Mouse (Mus musculus): ENCODE results near the gene Pnpla1. TPM values are rescaled to one million over a fixed set of nuclear protein-coding genes. Genes with fewer than 3 reads are reported as not detected.

Pnpla1 gene
- total RNA-seq, 2 experiments from 2014 or later: 0.22 to 0.42 TPM

DNA sequence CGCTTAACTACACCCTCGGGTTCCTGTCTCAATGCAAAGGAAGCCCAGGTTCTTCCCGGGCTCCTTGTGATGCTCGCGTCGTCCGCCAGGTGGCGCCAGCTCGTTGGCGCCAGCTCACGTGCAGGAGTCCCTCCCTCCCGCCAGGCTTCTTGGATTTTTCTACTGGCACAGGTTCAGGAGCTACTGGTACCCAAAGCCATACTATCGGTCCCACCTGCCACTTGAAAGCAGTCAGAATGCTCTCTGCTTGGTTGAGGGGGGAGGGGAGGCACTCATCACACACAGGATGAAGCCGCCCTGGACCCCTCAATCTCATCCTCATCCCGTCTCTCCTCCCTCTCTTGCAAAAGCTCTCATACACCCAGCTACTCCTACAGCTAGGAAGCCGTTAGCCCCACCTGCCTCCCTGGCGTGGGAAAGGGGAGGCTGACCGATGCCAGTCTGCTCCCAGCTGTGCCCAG, 21.8 kb downstream of the Pnpla1 start:
- intact Hi-C loops (cut with DNase I): loop anchor here (5.0 kb wide), 1 partner anchor 47 kb away; no protein-coding TSS in a partner anchor
- DNase-seq: peak; percentile 86

DNA sequence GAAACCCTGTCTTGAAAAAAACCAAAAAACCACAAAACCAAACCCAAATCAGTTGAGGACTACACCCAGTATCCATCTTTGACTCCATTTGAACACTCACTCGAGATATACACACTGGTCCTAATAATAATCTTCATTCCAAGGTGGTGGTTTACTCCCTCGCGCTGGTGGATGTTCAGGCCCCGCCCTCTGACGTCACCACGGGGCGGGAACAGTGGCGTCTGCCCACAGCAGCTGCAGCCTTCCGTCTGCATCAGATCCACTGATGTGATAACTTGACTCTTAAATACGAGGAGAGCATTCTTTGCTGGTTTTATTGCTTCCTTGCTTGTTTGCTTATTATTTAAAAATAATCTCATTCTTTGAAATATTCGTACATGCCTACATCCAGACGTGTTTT, 24.1 kb downstream of the Pnpla1 start:
- peak; percentile 67 for DNase-seq
- intact Hi-C loops (cut with DNase I): loop anchor here (5.0 kb wide), 1 partner anchor 45 kb away; no protein-coding TSS in a partner anchor

DNA sequence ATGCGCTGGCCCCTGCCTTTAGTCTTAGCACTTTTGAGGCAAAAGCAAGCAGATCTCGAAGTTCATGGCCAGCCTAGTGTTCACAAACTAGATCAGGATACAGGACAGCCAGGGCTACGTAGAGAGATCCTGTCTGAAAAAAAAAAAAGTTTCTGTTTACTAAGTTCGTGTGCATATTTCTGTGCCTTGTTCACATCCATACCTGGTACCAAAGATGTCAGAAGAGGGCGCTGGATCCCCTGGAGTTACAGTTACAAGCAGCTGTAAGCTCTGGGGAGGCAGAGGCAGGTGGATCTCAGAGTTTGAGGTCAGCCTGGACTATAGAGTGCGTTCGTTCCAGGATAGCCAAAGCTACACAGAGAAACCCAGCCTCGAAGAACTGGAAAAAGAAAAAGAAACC, 24.6 kb downstream of the Pnpla1 start:
- DNase-seq: no peak
- intact Hi-C loops (cut with DNase I): loop anchor here (5.0 kb wide), 1 partner anchor 44 kb away; no protein-coding TSS in a partner anchor

DNA sequence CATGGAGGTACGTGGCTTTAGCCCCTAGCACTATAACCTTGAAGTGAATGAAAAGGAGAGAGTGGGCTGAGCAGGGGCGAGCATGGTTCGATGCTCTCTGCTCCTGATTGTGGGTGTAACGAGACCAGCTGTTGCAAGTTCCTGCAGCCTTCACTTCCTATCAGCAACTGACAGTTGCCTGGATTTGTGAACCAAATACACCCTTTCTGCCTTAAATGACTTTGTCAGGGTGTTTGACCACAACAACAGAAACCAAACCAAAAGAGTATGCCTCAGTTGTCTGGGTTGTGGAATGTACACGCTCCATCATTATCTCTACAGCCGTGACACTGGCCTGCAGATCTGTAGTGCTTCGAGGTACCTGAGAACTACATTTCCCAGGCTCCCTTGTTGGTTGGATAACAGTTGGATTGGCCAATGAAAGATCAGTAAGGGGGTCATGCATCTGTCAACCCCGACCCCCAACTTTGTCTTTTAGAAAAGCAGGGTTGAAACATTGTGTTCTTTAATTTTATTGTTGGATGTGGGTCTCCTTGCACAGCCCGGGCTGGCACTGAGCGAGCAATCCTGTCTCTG, 25.8 kb downstream of the Pnpla1 start:
- intact Hi-C loops (cut with DNase I): loop anchor here (5.0 kb wide), 1 partner anchor 43 kb away; no protein-coding TSS in a partner anchor
- no peak for DNase-seq

DNA sequence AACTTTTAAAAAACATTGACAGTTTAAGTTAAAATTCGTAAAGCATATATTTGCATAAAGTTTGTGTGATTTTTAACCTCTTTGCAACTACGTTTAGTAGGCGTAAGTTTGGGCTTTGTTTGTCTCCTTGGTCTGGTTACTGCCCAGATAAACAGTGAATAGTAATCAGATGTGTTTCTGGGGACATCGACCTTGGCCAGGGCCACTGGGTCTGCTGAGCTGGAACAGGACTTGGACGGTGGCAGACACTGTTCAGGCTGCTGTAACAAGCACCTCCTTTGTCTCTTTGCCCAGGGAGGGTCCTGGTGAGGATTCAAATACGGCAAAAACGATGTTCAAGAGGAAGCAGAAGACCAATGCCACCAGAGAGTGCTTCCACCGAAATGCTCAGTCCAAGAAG, 27.0 kb downstream of the Pnpla1 start:
- intact Hi-C loops (cut with DNase I): no loop called here
- no peak for DNase-seq

DNA sequence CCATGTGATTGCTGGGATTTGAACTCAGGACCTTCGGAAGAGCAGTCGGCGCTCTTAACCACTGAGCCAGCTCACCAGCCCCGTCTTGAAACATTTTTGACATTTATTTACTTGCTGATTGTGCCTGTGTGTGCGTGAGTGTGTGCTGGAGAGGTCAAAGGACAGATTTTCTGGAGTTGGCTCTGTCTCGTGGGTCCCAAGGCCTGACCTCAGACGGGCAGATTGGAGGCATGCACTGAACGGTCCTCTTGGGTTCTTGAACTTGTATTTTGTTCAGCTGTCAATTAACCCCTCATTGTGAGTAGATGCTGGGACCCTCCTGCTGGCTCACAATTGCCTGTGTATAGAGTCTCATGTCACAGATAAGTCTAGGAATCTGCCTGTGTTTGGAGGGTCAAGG, 28.1 kb downstream of the Pnpla1 start:
- no peak for DNase-seq
- intact Hi-C loops (cut with DNase I): no loop called here

DNA sequence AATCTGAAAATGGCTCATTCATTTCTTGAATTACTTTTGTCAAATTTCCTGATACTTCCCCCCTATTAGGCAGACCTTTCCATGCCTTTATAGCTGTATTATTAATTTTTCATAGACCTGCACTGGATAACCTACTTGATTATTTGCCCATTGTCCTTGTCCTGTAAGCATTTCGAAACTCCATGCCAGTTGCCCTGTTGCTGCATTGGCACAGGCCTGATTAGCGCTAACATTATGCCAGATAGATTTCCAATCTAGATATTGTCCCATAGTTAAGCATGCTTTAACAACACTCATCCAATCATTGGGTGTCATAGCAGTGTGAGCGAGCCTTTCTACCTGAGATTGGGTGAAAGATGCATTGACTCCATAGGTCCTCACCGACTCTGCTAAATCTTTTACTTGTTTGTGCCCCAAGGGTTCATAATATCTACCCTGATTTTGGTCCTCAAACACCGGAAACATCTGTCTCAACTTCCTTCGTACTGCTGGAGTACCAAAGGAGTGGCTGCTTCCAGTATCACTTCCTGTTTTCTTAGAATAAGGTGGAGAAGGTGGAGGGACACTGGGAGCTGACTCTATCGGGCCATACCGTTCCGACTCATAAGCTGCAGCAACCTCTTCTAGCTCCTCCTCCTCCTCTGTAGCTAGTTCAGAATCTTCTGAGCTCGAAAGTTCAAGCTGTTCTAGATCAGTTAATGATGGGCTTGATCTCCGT, 36.0 kb downstream of the Pnpla1 start:
- no peak for DNase-seq
- intact Hi-C loops (cut with DNase I): no loop called here

DNA sequence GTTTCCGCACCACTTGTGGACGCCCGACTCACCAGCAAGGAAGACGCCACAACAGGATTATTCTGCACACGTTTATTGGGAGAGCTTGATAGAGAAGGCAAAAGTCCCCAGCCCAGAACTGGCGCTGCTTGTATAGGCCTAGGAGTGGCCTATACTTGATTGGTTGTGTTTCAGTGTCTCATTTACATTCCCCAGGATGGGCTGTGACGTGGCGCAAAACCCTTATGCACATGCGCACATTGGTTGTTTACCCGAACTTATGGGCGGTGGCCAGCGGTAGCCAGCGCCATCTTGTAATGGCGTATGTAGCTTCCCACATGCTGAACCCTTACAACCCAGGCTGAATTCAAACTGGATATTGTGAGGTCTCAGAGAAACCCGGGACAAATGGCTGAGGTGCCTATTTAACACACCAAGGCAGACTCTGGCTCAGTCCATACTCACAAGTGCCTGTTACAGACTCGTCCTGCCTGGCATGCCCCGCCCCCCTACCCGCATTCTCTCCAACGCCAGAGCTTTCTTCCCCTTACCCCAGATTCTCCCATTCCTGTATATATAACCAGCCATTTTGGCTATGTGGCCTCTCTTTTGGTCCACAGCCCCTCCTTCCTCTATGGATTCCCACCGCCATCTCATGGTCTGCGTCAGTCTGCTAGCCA, 37.1 kb downstream of the Pnpla1 start:
- DNase-seq: no peak
- intact Hi-C loops (cut with DNase I): no loop called here

DNA sequence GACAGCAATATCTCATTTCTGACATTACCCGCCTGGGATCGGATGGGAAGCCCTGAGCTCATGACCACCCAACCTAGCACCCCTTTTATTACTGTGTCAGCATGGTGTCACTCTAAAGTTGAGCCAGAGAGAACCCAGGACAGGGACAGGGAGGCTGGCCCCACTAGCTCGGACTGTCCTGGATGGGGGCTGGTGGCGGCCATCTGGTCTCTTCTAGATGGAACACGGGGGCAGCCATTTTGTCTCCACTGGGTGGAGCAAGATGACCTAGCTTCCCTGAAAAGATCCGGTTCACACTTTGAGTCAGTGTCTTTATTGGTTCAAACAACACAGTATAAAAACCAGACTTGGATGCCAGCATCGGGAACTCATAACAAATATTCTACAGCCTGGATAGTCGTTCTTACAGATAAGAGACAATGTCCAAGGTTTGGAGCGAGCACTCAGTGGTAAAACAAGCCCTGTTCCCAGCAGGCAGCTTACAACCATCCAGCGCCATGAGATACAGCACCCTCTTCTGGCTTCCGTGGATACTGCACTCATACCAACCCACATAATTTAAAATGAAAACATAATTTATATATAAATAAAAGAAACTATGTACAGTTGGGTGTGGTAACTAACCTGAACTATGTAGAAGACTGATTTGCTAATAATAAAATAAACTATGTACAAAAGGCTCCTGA, 38.0 kb downstream of the Pnpla1 start:
- intact Hi-C loops (cut with DNase I): no loop called here
- DNase-seq: no peak

DNA sequence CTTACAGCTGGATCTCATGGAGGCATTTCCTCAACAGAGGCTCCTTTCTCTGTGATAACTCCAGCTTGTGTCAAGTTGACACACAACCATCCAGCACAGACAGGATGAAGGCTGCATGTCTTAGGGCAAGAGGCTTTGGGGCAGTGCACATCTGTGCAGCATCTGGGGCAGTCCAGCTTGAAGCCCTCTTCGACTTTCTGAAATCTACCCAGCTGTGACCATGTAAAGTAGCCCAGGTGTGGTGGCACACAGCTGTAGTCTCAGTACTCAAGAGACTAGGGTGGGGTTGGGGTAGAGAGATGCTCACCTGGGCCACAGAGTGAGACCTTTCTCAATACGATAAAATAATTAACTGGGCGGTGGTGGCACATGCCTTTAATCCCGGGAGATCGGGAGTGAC, 39.6 kb downstream of the Pnpla1 start:
- no peak for DNase-seq
- intact Hi-C loops (cut with DNase I): no loop called here

DNA sequence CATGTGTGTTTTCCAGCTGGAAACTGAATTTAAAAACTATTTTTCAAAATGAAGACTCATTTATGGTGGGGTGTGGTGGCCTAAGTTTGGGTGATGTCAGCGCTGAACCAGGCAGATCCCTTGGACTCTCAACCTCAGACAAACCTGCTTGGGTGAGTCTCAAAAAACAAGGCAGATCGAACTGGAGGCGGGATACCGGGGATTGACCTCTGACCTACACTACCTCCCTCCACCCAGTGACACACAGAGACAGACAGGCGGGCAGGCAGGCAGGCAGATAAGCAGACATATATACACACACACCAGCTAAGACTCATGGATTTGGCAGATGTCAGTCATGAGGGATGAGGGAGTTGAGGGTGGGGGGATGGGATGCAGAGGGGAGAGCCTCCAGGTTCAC, 40.0 kb downstream of the Pnpla1 start:
- DNase-seq: no peak
- intact Hi-C loops (cut with DNase I): no loop called here

DNA sequence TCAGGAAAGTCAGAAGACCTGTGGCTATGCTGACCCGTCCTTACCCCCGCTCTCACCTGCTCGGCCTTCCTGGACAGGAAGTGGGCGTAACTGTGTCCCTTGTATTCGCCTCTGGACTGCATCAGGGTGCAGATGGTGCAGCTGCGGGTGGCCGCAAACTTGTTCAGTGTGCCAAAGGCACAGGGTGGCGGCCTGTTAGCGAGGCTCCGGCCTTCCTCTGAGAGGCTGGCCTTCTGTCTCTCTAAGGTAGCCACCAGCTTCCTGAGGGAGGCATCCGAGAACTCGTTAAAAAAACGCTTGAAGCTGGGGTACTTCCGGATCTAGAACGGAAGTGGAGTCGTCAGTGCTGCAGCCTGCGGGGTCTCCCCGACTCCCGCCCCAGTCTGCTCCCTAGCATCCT, 41.2 kb downstream of the Pnpla1 start:
- intact Hi-C loops (cut with DNase I): no loop called here
- peak; percentile 83 for DNase-seq

DNA sequence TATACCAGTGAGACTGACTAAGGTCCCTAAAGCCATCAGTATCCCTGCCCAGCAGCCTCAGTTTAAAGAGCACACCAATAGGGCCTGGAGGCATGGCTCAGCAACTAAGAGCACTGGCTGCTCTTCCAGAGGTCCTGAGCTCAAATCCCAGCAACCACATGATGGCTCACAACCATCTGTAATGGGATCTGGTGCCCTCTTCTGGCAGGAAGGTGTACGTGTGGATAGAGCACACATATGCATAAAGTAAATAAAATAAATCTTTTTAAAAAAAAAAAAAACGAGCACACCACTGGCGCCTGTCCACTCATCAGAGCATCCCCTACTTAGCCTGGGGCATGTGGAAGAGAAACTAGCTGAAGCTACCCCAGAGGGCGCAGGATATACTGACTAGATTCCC, 43.3 kb downstream of the Pnpla1 start:
- DNase-seq: no peak
- intact Hi-C loops (cut with DNase I): no loop called here

DNA sequence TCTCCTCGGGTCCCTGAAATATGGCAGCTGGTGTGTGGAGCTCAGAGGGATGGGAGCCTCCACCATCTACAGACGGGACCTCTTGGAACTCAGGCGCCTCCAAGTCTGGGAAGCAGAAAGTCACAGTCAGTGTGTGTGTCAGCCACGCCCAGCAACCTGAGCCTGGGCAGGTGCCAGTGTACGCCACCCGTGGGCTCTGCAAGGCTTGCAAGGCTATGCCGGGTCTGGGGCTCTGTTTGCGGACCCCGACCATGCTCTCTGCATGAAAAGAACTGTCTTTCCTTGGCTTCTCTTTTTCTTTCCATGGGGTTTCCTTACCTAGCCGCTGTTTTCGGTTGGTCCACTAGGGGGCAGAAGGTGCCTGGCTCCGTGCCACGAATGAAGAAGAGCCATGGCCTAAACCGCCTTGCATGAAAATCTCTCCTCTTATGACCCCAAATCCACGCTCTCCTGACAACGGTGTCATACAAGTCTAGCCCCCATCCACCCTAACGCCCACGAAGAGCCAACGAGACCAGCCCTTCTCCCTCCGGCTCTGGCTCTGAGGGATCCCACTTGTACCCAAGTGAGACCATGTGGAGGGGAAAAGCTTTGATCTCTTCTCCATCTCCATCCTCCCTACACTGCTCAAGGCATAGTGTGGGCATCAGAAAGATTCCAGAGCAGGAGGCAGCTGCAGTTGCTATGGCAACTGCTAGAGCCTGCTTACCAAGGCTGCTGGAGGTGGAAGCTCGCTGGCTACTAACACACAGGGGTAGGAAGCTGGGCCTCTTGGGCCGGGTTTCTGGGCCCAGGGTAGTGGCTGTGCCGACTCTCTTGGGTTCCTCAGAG, 46.5 kb downstream of the Pnpla1 start:
- intact Hi-C loops (cut with DNase I): no loop called here
- peak; percentile 59 for DNase-seq

DNA sequence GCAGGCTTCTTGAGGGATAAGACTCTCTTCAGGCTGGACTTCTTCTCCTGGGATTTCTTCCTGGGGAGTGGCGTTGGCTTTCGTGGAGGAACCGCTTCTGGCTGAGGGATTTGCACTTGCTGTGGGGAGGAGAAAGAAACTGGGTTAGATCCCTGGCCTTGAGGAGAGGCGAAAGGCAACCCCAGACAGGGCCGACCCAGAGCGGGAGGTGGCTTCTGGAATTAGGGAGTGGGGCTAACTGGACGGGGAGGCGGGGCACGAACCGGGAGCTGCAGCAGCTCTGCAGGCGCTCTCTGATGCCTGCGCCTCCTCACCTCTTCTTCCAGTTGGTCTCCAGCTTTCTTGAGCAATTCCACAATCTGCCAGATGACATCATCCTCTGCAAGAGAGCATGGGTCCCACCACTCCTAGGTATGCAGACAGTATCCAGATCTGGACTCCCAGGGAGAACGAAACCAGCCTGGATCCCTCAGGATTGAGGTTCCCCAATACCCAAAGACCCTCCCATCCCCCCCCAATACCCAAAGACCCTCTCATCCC, 47.2 kb downstream of the Pnpla1 start:
- intact Hi-C loops (cut with DNase I): no loop called here
- no peak for DNase-seq

DNA sequence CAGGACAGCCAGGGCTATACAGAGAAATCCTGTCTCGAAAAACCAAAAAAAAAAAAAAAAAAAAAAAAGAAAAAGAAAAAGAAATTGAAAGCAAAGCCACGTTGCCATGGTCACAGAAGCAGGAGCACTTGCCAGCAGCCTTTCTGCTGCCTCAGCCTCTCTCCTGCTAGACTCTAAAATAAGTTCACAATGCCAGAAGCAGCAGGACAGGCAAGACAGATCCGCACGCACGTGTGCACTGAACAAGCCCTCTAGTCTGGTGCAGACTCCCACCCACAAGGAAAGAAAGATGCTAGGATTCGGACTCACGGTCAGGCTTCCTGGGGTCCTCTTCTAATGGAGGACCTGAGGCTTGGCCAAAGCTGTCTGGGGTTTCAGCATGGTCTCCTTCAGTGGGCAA, 49.7 kb downstream of the Pnpla1 start:
- intact Hi-C loops (cut with DNase I): no loop called here
- DNase-seq: no peak

DNA sequence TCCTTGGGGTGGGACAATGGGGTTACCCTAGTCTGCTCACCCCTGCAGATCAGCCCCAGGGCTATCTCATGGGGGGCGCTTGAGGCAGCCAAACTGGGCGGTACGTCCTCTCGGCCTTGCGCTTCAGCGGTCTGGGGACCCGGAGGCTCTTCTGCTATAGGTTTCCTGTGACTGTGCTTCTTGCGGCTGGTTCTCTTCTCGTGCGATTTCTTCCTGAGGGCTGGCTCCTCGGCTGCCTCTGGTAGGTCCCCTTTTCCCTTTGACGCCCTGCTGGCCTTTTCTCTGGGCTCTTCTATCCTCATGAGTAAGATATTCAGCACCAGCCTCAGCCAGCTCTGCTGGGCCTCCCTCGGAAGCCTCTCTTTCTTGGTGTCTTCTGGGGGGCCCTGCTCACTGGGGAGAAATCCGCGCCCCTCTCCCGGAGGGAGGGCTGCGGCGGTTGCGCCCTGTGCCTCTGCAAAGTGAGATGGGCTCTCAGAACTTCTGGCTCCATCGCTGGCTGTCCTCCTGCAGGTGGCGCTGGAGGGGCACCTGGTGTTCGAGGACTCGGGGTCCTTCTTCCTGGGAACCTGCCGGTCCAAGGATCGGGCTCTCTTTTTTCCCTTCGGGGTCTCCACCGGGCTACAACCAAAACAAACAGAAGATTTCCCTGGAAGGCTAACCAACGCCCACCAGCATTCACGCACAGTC, 51.2 kb downstream of the Pnpla1 start:
- intact Hi-C loops (cut with DNase I): no loop called here

DNA sequence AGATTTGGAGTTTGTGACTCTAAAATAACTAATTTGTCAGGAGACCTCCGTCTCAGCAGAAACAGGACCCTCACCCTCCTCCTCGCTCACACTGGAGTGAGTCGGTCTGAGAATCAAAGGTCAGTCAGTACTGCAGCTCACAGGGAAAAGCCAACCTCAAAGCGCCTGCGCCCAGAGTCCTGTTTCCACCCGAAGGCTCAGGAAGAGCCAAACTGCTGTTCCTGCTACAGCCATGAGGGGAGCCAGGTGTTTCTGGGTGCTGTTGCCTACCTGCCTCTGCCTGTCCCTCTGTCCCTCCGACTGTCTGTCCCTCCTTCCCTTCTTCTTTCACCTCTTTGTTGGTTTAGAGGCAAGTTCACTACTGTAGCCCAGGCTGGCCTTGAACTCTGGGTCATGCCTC, 51.9 kb downstream of the Pnpla1 start:
- intact Hi-C loops (cut with DNase I): no loop called here
- no peak for DNase-seq

More for the DNA sequence above, 51.2 kb downstream of the Pnpla1 start:
- DNase-seq: peak; percentile 66

DNA sequence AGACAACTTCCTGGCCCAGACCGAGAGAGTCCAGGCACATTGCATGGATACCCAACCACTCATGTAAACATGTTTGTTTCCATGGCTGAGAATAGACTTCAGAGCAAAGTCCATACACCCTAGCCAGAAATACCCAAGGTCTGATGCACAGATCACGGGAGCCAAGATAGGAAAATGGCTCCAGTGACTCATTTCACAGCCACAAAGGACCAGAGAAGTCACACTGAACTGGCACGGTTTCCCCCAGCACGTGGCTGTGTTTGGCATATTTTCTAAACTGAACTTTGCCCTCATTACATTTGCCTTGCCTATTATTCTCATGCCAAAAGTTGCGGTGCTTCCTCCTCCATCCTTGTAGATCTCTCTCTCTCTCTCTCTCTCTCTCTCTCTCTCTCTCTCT, 55.0 kb downstream of the Pnpla1 start:
- DNase-seq: no peak
- intact Hi-C loops (cut with DNase I): no loop called here

DNA sequence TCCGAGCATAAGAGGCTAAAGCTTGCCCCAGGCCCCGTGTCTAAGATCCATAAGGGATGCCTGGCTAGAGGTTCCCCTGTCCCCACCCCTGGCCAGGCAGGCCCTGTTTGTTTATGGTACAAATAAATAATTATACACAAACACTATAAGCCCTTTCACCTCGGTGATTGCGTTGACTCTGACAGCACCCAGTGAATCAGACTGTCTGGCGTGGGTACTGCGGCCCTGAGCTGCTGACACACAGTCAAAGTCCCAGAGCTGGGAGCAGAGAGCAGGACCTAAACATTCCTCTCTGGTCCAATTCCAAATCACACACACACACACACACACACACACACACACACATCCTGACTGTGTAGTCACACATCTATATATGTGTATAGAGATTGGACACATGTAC, 55.7 kb downstream of the Pnpla1 start:
- DNase-seq: no peak
- intact Hi-C loops (cut with DNase I): no loop called here

Data from left cerebral cortex, postnatal 4 days (tissue).